Mouse (Mus musculus): ENCODE data around the gene Tmcc2. TPM values are rescaled to one million over a fixed set of nuclear protein-coding genes. Genes with fewer than 3 reads are reported as not detected.

Tmcc2 gene
- 10 to 100 TPM; 36.8 to 41.5 TPM for total RNA-seq (2021)
- long read RNA-seq, experiment 1, transcript Tmcc2-201 (5 exons, 3,410 nt) = major isoform, 75 of 103 reads
- long read RNA-seq, experiment 1, partial matches to known transcripts = 25 of 103 reads
- long read RNA-seq, experiment 1, other reads (novel, unspliced or antisense) = 2 of 103 reads
- long read RNA-seq, experiment 2, transcript Tmcc2-201 (5 exons, 3,410 nt) = major isoform, 51 of 61 reads
- long read RNA-seq, experiment 2, partial matches to known transcripts = 4 of 61 reads
- long read RNA-seq, experiment 2, other reads (novel, unspliced or antisense) = 5 of 61 reads

DNA sequence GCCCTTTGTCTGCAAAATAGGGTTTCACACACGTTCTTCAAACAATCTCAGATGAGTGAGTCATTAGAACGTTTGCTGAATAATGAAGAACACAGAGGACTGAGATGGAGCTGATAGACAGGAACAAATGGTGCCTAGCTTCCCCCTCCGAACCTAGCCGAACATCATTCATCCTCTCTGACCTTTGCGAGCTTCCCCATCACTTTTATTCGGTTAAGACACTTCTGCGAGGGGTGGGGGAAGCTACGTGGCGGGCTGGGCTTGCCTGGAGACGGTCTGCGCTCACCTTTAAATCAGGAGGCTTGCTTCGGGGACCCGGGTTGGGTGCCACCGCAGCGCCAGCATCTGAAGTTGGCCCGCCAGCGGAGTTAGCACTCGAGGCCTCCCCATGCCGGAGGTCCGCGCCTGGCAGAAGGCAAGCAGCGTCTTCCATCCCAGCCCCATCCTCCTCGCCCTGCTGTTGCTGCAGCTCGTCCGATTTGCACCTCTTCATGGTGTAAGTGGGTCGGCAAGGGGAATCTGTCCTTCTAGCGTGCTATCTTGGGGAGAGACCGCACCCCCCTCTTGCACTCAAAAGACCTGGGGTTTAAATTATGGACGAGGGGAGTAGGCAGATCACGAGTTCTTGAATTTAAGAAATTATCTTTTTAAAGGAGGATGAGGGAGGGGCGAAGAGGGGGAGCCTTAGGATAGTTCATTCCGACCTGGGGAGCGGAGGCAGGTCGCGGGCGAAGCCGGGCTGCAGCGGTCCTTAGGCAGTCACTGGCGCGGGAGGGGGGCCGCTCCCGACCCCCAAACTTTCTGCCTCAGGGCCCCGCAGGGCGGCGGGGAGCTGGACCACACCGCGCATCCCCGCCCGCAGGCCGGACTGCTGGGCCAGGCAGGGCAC is at the start of gene Tmcc2:
TSS of gene Tmcc2 (minus strand) at position 591 of the 889 bp plus-strand sequence.
- no peak for DNase-seq (ENCODE audit: low spot score)

DNA sequence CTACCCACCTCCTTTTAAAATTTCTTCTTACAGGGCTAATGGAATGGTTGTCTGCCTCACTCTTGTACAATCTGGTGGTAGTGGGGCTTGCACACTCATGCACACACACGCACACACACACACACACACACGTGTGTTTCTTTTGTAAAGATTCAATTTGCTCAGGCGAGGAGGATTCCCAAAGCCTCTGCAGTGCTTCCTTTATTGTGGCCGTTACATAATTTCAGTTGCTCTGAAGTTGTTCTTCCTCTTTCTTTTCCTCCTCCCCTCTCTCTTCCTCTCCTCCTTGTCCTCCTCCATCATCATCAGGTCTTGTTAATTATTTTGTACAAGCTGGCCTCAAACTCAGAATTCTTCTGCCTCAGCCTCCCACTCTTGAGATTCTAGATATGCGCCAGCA is 46.3 kb upstream of the Tmcc2 start:
- DNase-seq (ENCODE audit: low spot score) = no peak

- DNase-seq (ENCODE audit: low spot score) = no peak
Observed at GRCm38 (mm10) chr1:132436960-132437359, 45.9 kb upstream of the Tmcc2 start.

DNA sequence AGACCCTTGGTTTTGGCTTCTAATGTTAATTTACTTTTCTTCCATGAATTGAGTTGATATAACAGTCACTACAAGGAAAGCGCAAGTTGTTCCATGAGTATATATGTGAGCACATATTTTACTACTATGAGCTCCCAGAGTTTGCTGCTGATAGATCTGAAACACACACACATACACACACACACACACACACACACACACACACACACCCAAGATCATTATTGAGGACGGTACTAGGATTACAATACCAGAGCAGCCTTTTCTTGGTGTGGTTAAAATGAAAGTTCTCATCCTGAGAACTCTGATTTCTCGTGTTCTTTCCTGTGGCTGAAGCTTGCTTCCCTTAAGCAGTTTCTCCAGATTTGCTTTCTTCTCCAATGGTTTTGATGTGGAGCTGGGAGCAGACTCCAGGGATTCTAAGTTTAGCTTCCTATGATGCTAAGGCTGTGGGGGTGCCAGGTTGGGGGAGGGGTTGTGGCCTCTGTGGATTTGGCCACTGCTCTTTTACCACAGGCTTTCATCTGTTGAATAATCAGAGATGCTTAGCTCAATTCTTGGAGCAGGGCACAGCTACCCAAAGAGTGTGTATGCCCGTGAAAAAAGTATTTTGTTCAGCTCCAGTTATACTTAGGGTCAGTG is 45.4 kb upstream of the Tmcc2 start:
- DNase-seq (ENCODE audit: low spot score) = peak; percentile 36

DNA sequence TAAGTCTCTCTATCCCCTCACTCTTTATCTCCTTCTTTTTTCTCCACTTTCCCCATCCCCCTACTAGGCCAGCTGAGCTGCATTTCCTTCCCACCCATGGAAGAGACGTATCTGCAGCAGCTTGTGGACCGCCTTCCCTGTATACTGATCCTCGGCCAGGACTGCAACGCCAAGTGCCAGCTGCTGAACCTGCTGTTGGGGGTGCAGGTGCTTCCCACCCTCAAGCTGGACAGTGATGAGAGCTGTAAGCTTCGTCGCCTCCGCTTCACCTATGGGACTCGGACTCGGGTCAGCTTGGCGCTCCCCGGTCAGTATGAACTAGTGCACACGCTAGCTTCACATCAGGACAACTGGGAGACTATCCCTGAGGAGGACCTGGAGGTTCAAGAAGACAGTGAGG is 43.0 kb upstream of the Tmcc2 start:
- no peak for DNase-seq (ENCODE audit: low spot score)

- peak; percentile 50 for DNase-seq (ENCODE audit: low spot score)
Observed at GRCm38 (mm10) chr1:132433349-132433748, 42.3 kb upstream of the Tmcc2 start.

DNA sequence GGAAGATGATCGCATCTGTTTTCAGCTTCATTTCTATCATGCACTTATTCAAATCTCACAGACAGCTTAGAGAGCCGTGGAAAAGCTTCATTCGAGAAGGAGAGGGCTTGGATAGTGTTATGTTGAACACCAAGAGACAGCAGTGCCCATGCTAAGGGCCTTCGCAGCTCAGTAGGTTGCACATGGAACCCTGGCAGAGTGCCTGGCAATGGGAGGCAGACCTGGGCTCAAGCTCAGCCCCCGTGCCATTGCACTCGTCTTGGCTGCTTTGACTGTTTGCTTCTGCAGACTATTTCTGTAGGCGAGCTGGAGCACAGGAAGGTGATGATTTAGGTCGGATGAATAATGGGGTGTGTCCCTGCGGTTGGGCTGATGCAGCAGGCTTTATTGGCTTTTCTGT is 40.6 kb upstream of the Tmcc2 start:
- peak; percentile 56 for DNase-seq (ENCODE audit: low spot score)

DNA sequence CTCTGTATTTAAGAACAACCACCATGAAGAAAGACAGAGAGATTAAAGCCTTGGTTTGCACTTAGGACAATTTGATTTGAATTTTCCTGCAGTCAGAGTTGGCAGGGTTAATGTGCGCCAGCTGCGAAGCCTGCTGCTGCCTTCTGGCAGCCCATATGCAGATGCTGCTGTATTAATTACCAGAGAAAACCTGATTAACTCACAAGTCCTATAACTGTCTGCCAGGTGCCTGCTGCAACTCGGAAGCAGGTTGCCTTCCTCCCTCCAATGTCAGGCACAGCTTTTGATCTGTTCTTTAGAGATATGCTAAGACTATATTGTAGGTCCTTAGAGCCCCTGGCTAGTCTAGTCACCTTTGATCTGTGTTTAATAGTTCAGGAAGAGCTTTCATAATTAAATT is 39.7 kb upstream of the Tmcc2 start:
- no peak for DNase-seq (ENCODE audit: low spot score)

- no peak for DNase-seq (ENCODE audit: low spot score)
Observed at GRCm38 (mm10) chr1:132425600-132425999, 34.5 kb upstream of the Tmcc2 start.

- DNase-seq (ENCODE audit: low spot score) = no peak
Observed at GRCm38 (mm10) chr1:132422912-132423696, 32.0 kb upstream of the Tmcc2 start.

GRCm38 (mm10) chr1:132420662-132421061 is 29.6 kb upstream of the Tmcc2 start:
- no peak for DNase-seq (ENCODE audit: low spot score)

GRCm38 (mm10) chr1:132420206-132420605 is 29.1 kb upstream of the Tmcc2 start:
- no peak for DNase-seq (ENCODE audit: low spot score)

GRCm38 (mm10) chr1:132417319-132418251 is 26.5 kb upstream of the Tmcc2 start, which contains the start of gene Dstyk:
TSS of gene Dstyk (plus strand) at chr1:132417555.
- peak; percentile 94 for DNase-seq (ENCODE audit: low spot score)

DNA sequence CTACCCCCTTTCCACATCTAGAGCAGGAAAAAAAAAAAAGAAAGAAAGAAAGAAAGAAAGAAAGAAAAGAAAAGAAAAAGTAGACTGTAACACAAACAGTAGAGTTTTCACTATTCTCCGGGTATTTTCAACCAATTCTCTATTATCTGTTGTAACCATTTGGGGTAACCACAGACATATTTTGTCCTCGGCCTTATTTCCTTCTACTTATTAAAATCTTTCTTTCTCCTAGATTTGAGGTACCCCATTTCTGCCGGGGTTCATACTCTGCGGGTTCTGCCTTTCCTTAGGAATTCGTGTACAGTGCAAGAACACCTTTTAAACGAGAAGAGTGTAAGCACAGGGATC is 25.8 kb upstream of the Tmcc2 start:
- no peak for DNase-seq (ENCODE audit: low spot score)

- peak; percentile 24 for DNase-seq (ENCODE audit: low spot score)
Observed at GRCm38 (mm10) chr1:132416244-132416942, 25.3 kb upstream of the Tmcc2 start.

DNA sequence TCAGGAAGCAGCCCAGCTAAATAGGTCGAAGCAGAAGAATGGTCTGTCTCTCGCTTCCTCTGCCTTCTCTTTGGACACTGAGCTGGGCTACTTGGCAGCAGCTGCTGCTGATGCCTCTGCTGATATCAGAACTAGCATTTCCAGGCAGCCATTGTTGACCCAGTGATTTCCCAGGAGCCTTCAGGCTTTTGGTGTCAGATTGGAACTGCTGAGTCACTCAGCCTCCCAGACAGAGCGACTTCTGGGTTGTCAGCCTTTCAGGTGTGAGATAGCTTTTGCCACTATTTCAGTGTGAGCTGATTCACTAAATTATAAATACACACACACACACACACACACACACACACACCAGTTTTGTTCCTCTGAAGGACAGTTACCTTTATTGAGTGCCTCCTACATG is 19.6 kb upstream of the Tmcc2 start:
- no peak for DNase-seq (ENCODE audit: low spot score)

- no peak for DNase-seq (ENCODE audit: low spot score)
Observed at GRCm38 (mm10) chr1:132401843-132402242, 10.8 kb upstream of the Tmcc2 start.

DNA sequence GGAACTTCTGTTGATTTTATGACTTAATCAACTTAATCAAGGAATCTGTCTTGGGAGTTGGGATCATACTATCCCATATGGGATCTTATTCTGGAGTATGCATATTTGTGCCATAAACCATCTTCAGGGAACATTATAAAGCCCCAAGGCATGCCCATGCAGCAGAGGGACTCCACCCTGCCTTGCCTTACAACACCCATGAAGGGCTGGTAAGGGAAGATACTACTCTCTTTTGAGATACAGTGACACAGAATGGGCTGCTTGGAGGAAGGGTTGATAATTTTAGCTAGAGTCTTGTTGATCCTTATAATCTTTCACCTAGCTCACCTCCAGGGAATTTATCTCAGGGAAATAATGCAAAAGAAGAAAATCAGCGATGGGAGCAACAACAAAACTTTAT is 9.5 kb upstream of the Tmcc2 start:
- no peak for DNase-seq (ENCODE audit: low spot score)

- no peak for DNase-seq (ENCODE audit: low spot score)
Observed at GRCm38 (mm10) chr1:132396705-132397104, 5.6 kb upstream of the Tmcc2 start.

GRCm38 (mm10) chr1:132392872-132393271 is 1.8 kb upstream of the Tmcc2 start:
- DNase-seq (ENCODE audit: low spot score) = no peak

Measured in gastrocnemius, adult 18-20 months (tissue).